13 mouse cellular contexts compared by ENCODE assay signal in the genomic region with DNA sequence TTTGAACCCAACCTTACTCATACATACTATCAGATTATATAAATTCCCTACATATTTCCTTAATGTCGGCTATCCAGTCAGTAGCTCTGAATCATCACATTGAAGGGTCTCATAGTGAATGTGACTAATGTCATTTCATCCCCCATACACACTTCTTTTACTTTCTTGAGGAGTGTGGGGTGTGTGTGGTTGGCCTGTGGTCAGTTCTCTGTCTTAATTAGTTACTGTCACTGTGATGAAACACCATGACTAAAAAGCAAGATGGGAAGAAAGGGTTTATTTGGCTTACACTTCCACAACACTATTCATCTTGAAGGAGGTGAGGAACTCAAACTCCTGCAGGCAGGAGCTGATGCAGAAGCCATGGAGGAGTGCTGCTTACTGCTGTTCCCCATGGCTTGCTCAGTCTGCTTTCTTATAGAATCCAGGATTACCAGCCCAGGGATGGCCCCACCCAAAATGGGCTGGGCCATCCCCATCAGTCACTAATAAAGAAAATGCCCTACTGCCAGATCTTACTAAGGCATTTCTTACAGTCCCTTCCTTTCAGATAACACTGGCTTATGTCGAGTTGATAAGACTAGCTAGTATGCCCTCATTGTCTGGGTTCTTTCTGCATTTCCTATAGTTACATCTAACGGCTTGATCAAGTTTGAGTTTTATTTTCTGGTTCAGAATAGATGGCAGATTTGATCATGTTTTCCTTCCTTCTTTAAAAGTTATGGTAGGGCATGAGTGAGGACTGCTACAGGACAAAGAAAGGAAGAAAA. TPM values are rescaled to one million over a fixed set of nuclear protein-coding genes. Genes with fewer than 3 reads are reported as not detected.
DNase-seq lines count a peak whose midpoint lies in the region; ATAC-seq lines count a peak whose summit lies in the region.
"Had no signal": no experiment of that assay in that cellular context is flagged by ENCODE, and none has a peak within 500 bp of the region (broad histone marks: within the 10 kb centered on the region; RNA-seq: fewer than 3 reads in every experiment).

No protein-coding gene starts in this region.

- ATAC-seq in heart, embryonic 14.5 days (ENCODE audit: insufficient number of reproducible peaks, insufficient read depth, low FRiP score, low read depth), result no peak
- peak; percentile 30 for ATAC-seq in liver, embryonic 13.5 days (ENCODE audit: low read depth)
- ATAC-seq: inflammation-experienced regulatory T-cells, adult 6 months had no signal

- peaks cover 16 to 29% of the 10 kb centered on the region in 2 experiments for H3K4me1 ChIP-seq in heart, embryonic 14.5 days (ENCODE audit: control insufficient read depth in 2 of 2, insufficient read depth in 2 of 2, low read length in 2 of 2)
- H3K4me1 ChIP-seq in liver, embryonic 13.5 days (replicated peaks), result peaks cover 68% of the 10 kb centered on the region
- H3K4me1 ChIP-seq: embryonic facial prominence, embryonic 13.5 days; midbrain, embryonic 15.5 days; neural tube, embryonic 13.5 days had no signal

- peak overlapping the region; percentile 31; the same call in 1 of the 2 replicates for H3K4me2 ChIP-seq in heart, embryonic 14.5 days (ENCODE audit: low read length)
- peak overlapping the region; percentile 26; the same call in 1 of the 2 replicates for H3K4me2 ChIP-seq in liver, embryonic 13.5 days
- H3K4me2 ChIP-seq: embryonic facial prominence, embryonic 13.5 days; midbrain, embryonic 15.5 days; neural tube, embryonic 13.5 days had no signal

- intact Hi-C loops in heart, postnatal 25 days (cut with DNase I), result no loop called here

- DNase-seq in heart, postnatal 25 days (ENCODE audit: low spot score), result no peak
- peak; percentile 89 for DNase-seq in 416B (ENCODE audit: low read depth)
- peak; percentile 33 for DNase-seq in Muller cell, postnatal 12 days (ENCODE audit: inconsistent ontology term)
- no peak for DNase-seq in liver, embryonic 13.5 days
- DNase-seq in right cerebral cortex, adult 2 months (ENCODE audit: low spot score in 2 of 2), result no peak
- DNase-seq in gastrocnemius, postnatal 10 days, result no peak
- no peak for DNase-seq in B cell, adult 2 months
- DNase-seq: thymus, postnatal 4 days had no signal

- H3K9me3 ChIP-seq in heart, embryonic 14.5 days (ENCODE audit: control insufficient read depth, low read length), result no peaks in the 10 kb centered on the region
- H3K9me3 ChIP-seq in liver, embryonic 13.5 days (replicated peaks), result 0 out of 2 replicates have a peak, but pooled peaks cover 3% of the 10 kb centered on the region
- H3K9me3 ChIP-seq: embryonic facial prominence, embryonic 13.5 days; midbrain, embryonic 15.5 days; neural tube, embryonic 13.5 days had no signal

- peak overlapping the region; percentile 83 to 91 for H3K27ac ChIP-seq in heart, embryonic 14.5 days (replicated peaks in 1 of 2; ENCODE audit: control insufficient read depth in 1 of 2, insufficient read depth in 1 of 2, low read depth in 2 of 2, low read length in 2 of 2)
- H3K27ac ChIP-seq in liver, embryonic 13.5 days, result peak overlapping the region; percentile 64
- H3K27ac ChIP-seq: embryonic facial prominence, embryonic 13.5 days; midbrain, embryonic 15.5 days; neural tube, embryonic 13.5 days had no signal

- H3K36me3 ChIP-seq in heart, embryonic 14.5 days (ENCODE audit: control insufficient read depth, insufficient read depth, low read length), result peaks cover 31% of the 10 kb centered on the region
- H3K36me3 ChIP-seq in liver, embryonic 13.5 days, result no peaks in the 10 kb centered on the region

- H3K9ac ChIP-seq in heart, embryonic 14.5 days (ENCODE audit: low read length), result 0 out of 2 replicates have a peak overlapping the region, but pooled peaks have one; percentile 46
- H3K9ac ChIP-seq in liver, embryonic 13.5 days, result 0 out of 2 replicates have a peak overlapping the region, but pooled peaks have one; percentile 22
- H3K9ac ChIP-seq: embryonic facial prominence, embryonic 13.5 days; midbrain, embryonic 15.5 days; neural tube, embryonic 13.5 days had no signal

- WGBS in heart, embryonic 14.5 days, result 54% methylated on average over 3 of the region's 3 CpGs
- WGBS in liver, embryonic 13.5 days (ENCODE audit: insufficient replicate concordance), result 36% methylated on average over 3 of the region's 3 CpGs

- H3K4me3 ChIP-seq in heart, embryonic 14.5 days (ENCODE audit: control insufficient read depth in 1 of 2, insufficient read depth in 1 of 2, low read depth in 1 of 2, low read length in 2 of 2), result no peak overlapping the region
- H3K4me3 ChIP-seq in liver, embryonic 13.5 days (replicated peaks), result no peak overlapping the region
- H3K4me3 ChIP-seq: embryonic facial prominence, embryonic 13.5 days; midbrain, embryonic 15.5 days; neural tube, embryonic 13.5 days had no signal

- H3K27me3 ChIP-seq in heart, embryonic 14.5 days (ENCODE audit: control insufficient read depth, insufficient read depth, low read length), result no peaks in the 10 kb centered on the region
- H3K27me3 ChIP-seq in liver, embryonic 13.5 days, result no peaks in the 10 kb centered on the region
- H3K27me3 ChIP-seq: embryonic facial prominence, embryonic 13.5 days; midbrain, embryonic 15.5 days; neural tube, embryonic 13.5 days had no signal

RNA-seq across cellular contexts. Expression of gene Rheb, which starts 17.5 kb away (rescaled TPM):
- 274 and 275 TPM in 2 replicates for polyA plus RNA-seq in heart, embryonic 14.5 days (2014; fragmentation: Nextera tagmentation; extraction: Ambion mirVana)
- 10 to 100 TPM; 75.5 to 82.9 TPM for total RNA-seq in heart, postnatal 25 days (2021)
- polyA plus RNA-seq in liver, embryonic 13.5 days (2015; fragmentation: Nextera tagmentation; extraction: Ambion mirVana), result 105 and 133 TPM in 2 replicates
- 10 to 100 TPM; 62.2 to 62.8 TPM for total RNA-seq in gastrocnemius, postnatal 10 days (2021)

Comparison
In these comparisons a context has a peak if more than half of its experiments do, and no peak if none do; other contexts are left out.
1. DNase-seq: peak in 416B (single experiment) and Muller cell, postnatal 12 days (single experiment); none in heart, postnatal 25 days (single experiment), liver, embryonic 13.5 days (single experiment), right cerebral cortex, adult 2 months (0 of 2), gastrocnemius, postnatal 10 days (single experiment) and B cell, adult 2 months (0 of 2).